Mouse (Mus musculus): Measurements from ENCODE around the gene Fbxo36.

DNA sequence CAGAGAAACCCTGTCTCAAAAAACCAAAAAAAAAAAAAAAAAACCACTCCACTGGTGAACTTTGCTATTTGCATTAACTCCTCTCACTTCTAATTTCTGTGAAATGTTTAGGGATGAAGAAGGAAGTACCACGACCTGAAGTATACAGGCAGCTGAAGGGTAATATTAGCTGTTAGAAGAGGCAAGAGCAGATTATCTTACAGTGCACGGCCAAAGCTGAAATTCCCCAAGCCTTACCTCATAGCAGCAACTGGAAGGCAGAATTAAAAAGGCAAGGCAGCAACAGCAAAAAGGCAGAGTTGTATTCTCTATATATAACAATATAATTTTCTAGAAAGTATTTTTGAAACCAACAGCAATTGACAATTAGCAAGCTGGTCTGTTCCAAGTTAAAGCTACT is 14.6 kb upstream of the Fbxo36 start:
- TF ChIP-seq CTCF (IDR thresholded peaks at IDR 0.05; ENCODE audit: borderline replicate concordance, insufficient read depth, low read length), result no peak
- TF ChIP-seq POLR2A (IDR thresholded peaks at IDR 0.05; ENCODE audit: low read depth, low read length), result no peak
